Mouse (Mus musculus): Measurements from ENCODE around the gene Aifm2. TPM values are rescaled to one million over a fixed set of nuclear protein-coding genes. Genes with fewer than 3 reads are reported as not detected.

The Aifm2 gene
- total RNA-seq, 1 experiment = 13.4 TPM

DNA sequence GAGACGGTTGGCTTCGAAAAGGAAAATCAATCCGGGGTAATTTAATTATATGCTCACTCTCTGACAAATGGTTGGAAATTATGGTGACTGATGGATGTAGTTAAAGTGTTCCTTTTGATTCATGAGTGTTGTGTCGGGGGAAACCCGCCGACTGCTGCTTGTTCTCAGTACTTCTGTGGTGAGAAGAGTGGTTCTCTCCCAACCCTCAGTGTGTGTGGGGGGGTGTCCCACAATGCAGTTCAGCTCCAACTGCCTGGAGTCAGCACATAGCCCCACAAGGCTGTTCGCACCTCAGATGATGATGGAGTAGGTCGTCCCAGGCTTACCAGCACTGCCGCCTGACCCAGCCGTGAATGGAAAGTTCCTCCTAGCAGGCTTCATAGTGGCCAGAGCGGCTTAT is 14.1 kb downstream of the Aifm2 start:
- Histone ChIP-seq H3K4me1 (ENCODE audit: control insufficient read depth in 2 of 2, insufficient read depth in 2 of 2, low read length in 2 of 2, poor library complexity in 1 of 2) (peaks cover 0 to 6% of the 10 kb centered on the region in 2 experiments; a peak in 1 of 4 replicates), H3K9me3 (ENCODE audit: control insufficient read depth, insufficient read depth, low read depth, low read length) (no peaks in the 10 kb centered on the region), H3K9ac (ENCODE audit: insufficient read depth, low read depth, low read length, poor library complexity, severe bottlenecking) (no peak overlapping the region), H3K4me3 (ENCODE audit: insufficient read depth in 1 of 2, low read depth in 1 of 2, low read length in 2 of 2, poor library complexity in 1 of 2, severe bottlenecking in 1 of 2) (no peak overlapping the region), H3K27ac (ENCODE audit: insufficient read depth, low read depth, low read length, poor library complexity, severe bottlenecking) (no peak overlapping the region), H3K36me3 (ENCODE audit: control insufficient read depth, insufficient read depth, low read length, poor library complexity, severe bottlenecking) (no peaks in the 10 kb centered on the region)
- DNase-seq (ENCODE audit: low read depth, low spot score) = no peak
- in situ Hi-C loops (cut with MboI; ENCODE audit: low sequenced_read_pairs in 2 of 2, unreplicated experiment in 2 of 2) = no loop called here
- TF ChIP-seq ZC3H11A (IDR thresholded peaks at IDR 0.05; ENCODE audit: borderline replicate concordance, low read depth, low read length) (no peak), MAFK (IDR thresholded peaks at IDR 0.05; ENCODE audit: insufficient read depth, low read depth, low read length) (no peak), CHD2 (IDR thresholded peaks at IDR 0.05; ENCODE audit: low read depth, low read length) (no peak), ZNF384 (IDR thresholded peaks at IDR 0.05; ENCODE audit: low read depth, low read length) (no peak), HCFC1 (IDR thresholded peaks at IDR 0.05; ENCODE audit: borderline replicate concordance, insufficient read depth, low read length) (no peak)

DNA sequence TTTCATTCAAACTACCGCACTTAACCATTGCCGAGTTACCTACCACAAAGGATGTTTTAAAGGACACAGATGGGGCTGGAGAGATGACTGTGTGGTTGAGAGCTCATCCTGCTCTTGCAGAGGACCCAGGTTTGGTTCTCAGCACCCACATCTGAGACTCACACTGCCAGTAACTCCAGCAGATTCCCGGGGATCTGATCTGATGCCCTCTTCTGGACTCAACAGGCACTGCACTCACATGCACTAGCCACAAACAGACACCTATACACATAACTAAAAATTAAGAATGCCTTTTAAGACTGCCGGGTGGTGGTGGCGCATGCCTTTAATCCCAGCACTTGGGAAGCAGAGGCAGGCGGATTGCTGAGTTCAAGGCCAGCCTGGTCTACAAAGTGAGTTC is 15.1 kb downstream of the Aifm2 start:
- no peak overlapping the region for H3K4me3 ChIP-seq (ENCODE audit: insufficient read depth in 1 of 2, low read depth in 1 of 2, low read length in 2 of 2, poor library complexity in 1 of 2, severe bottlenecking in 1 of 2)
- DNase-seq (ENCODE audit: low read depth, low spot score) = no peak
- H3K4me1 ChIP-seq (ENCODE audit: control insufficient read depth in 2 of 2, insufficient read depth in 2 of 2, low read length in 2 of 2, poor library complexity in 1 of 2) = peaks cover 0 to 6% of the 10 kb centered on the region in 2 experiments; a peak in 1 of 4 replicates
- no peak for TF ChIP-seq MAFK (IDR thresholded peaks at IDR 0.05; ENCODE audit: insufficient read depth, low read depth, low read length)
- no peak for TF ChIP-seq CHD2 (IDR thresholded peaks at IDR 0.05; ENCODE audit: low read depth, low read length)
- no peak overlapping the region for H3K9ac ChIP-seq (ENCODE audit: insufficient read depth, low read depth, low read length, poor library complexity, severe bottlenecking)
- H3K27ac ChIP-seq (ENCODE audit: insufficient read depth, low read depth, low read length, poor library complexity, severe bottlenecking) = no peak overlapping the region
- in situ Hi-C loops (cut with MboI; ENCODE audit: low sequenced_read_pairs in 2 of 2, unreplicated experiment in 2 of 2) = no loop called here
- H3K9me3 ChIP-seq (ENCODE audit: control insufficient read depth, insufficient read depth, low read depth, low read length) = no peaks in the 10 kb centered on the region
- H3K36me3 ChIP-seq (ENCODE audit: control insufficient read depth, insufficient read depth, low read length, poor library complexity, severe bottlenecking) = no peaks in the 10 kb centered on the region

DNA sequence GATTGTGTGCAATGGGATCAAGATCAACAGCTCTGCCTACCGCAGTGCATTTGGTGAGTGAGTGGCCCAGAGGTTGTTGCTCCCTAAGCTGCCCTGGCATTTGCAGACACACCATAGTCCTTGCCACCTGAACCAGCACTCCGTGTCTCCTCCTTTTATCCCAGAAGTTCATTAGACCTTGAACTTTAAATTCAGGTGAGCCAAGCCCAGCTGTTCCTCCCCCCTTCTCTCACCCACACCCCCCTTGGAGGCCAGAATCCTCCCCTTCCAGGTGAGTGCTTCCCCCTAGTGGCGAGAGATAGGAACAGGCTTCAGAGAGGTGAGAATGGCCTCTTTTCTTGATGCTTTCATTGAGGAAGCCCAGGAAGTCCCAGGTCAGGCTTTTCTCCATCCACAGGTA is 19.3 kb downstream of the Aifm2 start:
- H3K36me3 ChIP-seq (ENCODE audit: control insufficient read depth, insufficient read depth, low read length, poor library complexity, severe bottlenecking) = no peaks in the 10 kb centered on the region
- DNase-seq (ENCODE audit: low read depth, low spot score) = peak; percentile 43
- no peak overlapping the region for H3K9ac ChIP-seq (ENCODE audit: insufficient read depth, low read depth, low read length, poor library complexity, severe bottlenecking)
- H3K9me3 ChIP-seq (ENCODE audit: control insufficient read depth, insufficient read depth, low read depth, low read length) = no peaks in the 10 kb centered on the region
- TF ChIP-seq MAFK (IDR thresholded peaks at IDR 0.05; ENCODE audit: insufficient read depth, low read depth, low read length) (no peak), HCFC1 (IDR thresholded peaks at IDR 0.05; ENCODE audit: borderline replicate concordance, insufficient read depth, low read length) (no peak), ZNF384 (IDR thresholded peaks at IDR 0.05; ENCODE audit: low read depth, low read length) (no peak), ZC3H11A (IDR thresholded peaks at IDR 0.05; ENCODE audit: borderline replicate concordance, low read depth, low read length) (no peak), CHD2 (IDR thresholded peaks at IDR 0.05; ENCODE audit: low read depth, low read length) (no peak)
- no peak overlapping the region for H3K4me3 ChIP-seq (ENCODE audit: insufficient read depth in 1 of 2, low read depth in 1 of 2, low read length in 2 of 2, poor library complexity in 1 of 2, severe bottlenecking in 1 of 2)
- peaks cover 0 to 6% of the 10 kb centered on the region in 2 experiments; a peak in 1 of 4 replicates for H3K4me1 ChIP-seq (ENCODE audit: control insufficient read depth in 2 of 2, insufficient read depth in 2 of 2, low read length in 2 of 2, poor library complexity in 1 of 2)
- no peak overlapping the region for H3K27ac ChIP-seq (ENCODE audit: insufficient read depth, low read depth, low read length, poor library complexity, severe bottlenecking)
- in situ Hi-C loops (cut with MboI; ENCODE audit: low sequenced_read_pairs in 2 of 2, unreplicated experiment in 2 of 2) = no loop called here

DNA sequence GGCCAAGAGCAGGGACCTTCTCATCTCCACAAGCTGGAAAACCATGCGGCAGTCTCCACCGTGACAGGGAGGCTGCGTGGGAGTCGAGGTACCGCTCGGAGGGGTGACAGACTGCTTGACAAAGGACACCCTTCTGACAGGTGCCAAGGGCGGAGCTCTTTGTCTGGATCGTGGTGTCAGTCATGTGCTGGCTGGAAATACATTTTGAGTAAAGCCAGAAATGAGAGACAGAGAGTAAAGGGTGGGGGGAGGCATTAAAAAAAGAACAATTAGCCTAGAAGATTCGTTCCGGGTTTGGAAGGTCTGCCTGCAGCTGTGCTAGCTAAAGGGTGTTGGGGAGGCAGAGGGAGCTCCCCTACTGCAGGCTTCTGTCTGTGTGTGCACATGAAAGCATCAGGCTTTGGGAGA is 21.6 kb downstream of the Aifm2 start:
- TF ChIP-seq ZNF384 (IDR thresholded peaks at IDR 0.05; ENCODE audit: low read depth, low read length) (no peak), ZC3H11A (IDR thresholded peaks at IDR 0.05; ENCODE audit: borderline replicate concordance, low read depth, low read length) (no peak), HCFC1 (IDR thresholded peaks at IDR 0.05; ENCODE audit: borderline replicate concordance, insufficient read depth, low read length) (no peak), MAFK (IDR thresholded peaks at IDR 0.05; ENCODE audit: insufficient read depth, low read depth, low read length) (no peak), CHD2 (IDR thresholded peaks at IDR 0.05; ENCODE audit: low read depth, low read length) (no peak)
- Histone ChIP-seq H3K36me3 (ENCODE audit: control insufficient read depth, insufficient read depth, low read length, poor library complexity, severe bottlenecking) (peaks cover 7% of the 10 kb centered on the region; the same call in 1 of the 2 replicates), H3K4me1 (ENCODE audit: control insufficient read depth in 2 of 2, insufficient read depth in 2 of 2, low read length in 2 of 2, poor library complexity in 1 of 2) (peaks cover 0 to 6% of the 10 kb centered on the region in 2 experiments; a peak in 1 of 4 replicates), H3K4me3 (ENCODE audit: insufficient read depth in 1 of 2, low read depth in 1 of 2, low read length in 2 of 2, poor library complexity in 1 of 2, severe bottlenecking in 1 of 2) (no peak overlapping the region), H3K9ac (ENCODE audit: insufficient read depth, low read depth, low read length, poor library complexity, severe bottlenecking) (no peak overlapping the region), H3K27ac (ENCODE audit: insufficient read depth, low read depth, low read length, poor library complexity, severe bottlenecking) (no peak overlapping the region), H3K9me3 (ENCODE audit: control insufficient read depth, insufficient read depth, low read depth, low read length) (no peaks in the 10 kb centered on the region)
- in situ Hi-C loops (cut with MboI; ENCODE audit: low sequenced_read_pairs in 2 of 2, unreplicated experiment in 2 of 2) = no loop called here
- no peak for DNase-seq (ENCODE audit: low read depth, low spot score)

DNA sequence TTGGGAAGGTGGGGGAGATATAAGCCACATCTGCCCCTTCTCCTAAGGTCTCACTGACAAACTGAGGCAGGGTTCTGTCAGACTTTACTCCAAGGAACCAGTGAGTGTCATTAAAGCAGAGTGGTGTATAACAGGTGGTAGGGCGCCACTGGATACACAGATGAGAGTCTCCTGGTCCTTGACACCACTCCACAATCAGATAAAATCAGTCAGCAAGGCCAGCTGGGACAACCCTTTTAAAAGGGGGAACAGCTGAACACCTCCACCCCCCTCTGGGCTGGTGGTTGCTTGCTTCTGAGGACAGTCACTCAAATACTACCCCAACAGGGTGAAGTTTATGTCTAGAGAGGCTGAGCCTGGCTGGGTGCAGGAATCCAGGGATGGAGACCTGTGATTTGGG is 22.5 kb downstream of the Aifm2 start:
- H3K36me3 ChIP-seq (ENCODE audit: control insufficient read depth, insufficient read depth, low read length, poor library complexity, severe bottlenecking) = peaks cover 12% of the 10 kb centered on the region; the same call in 1 of the 2 replicates
- no peak overlapping the region for H3K4me3 ChIP-seq (ENCODE audit: insufficient read depth in 1 of 2, low read depth in 1 of 2, low read length in 2 of 2, poor library complexity in 1 of 2, severe bottlenecking in 1 of 2)
- in situ Hi-C loops (cut with MboI; ENCODE audit: low sequenced_read_pairs in 2 of 2, unreplicated experiment in 2 of 2) = no loop called here
- no peak overlapping the region for H3K27ac ChIP-seq (ENCODE audit: insufficient read depth, low read depth, low read length, poor library complexity, severe bottlenecking)
- H3K9me3 ChIP-seq (ENCODE audit: control insufficient read depth, insufficient read depth, low read depth, low read length) = no peaks in the 10 kb centered on the region
- no peak for DNase-seq (ENCODE audit: low read depth, low spot score)
- TF ChIP-seq ZNF384 (IDR thresholded peaks at IDR 0.05; ENCODE audit: low read depth, low read length) (no peak), CHD2 (IDR thresholded peaks at IDR 0.05; ENCODE audit: low read depth, low read length) (no peak), ZC3H11A (IDR thresholded peaks at IDR 0.05; ENCODE audit: borderline replicate concordance, low read depth, low read length) (no peak), HCFC1 (IDR thresholded peaks at IDR 0.05; ENCODE audit: borderline replicate concordance, insufficient read depth, low read length) (no peak)
- peaks cover 0 to 3% of the 10 kb centered on the region in 2 experiments; a peak in 1 of 4 replicates for H3K4me1 ChIP-seq (ENCODE audit: control insufficient read depth in 2 of 2, insufficient read depth in 2 of 2, low read length in 2 of 2, poor library complexity in 1 of 2)
- H3K9ac ChIP-seq (ENCODE audit: insufficient read depth, low read depth, low read length, poor library complexity, severe bottlenecking) = no peak overlapping the region

All from ES-E14 (cell line).